Mouse (Mus musculus) layer of hippocampus, postnatal 36 days (tissue): Measurements from ENCODE around the gene Wdr25. TPM values are rescaled to one million over a fixed set of nuclear protein-coding genes. Genes with fewer than 3 reads are reported as not detected.
"Not testable (repeated sequence)": the region's sequence is repeated elsewhere in the genome, so short reads cannot be mapped to it uniquely, and the experiment has no call there.

Source experiments
- DNase-seq, 2 experiments: peaks; one replicate each; pipeline ENCODE4 v3.0.0; 2022
- total RNA-seq, 2 experiments: library from RNA; stranded (reverse); gene quantifications; 2 replicates each; pipeline ENCODE4 v1.2.3; 2021

The Wdr25 gene
- 10 to 100 TPM; 13.0 to 14.6 TPM for total RNA-seq

DNA sequence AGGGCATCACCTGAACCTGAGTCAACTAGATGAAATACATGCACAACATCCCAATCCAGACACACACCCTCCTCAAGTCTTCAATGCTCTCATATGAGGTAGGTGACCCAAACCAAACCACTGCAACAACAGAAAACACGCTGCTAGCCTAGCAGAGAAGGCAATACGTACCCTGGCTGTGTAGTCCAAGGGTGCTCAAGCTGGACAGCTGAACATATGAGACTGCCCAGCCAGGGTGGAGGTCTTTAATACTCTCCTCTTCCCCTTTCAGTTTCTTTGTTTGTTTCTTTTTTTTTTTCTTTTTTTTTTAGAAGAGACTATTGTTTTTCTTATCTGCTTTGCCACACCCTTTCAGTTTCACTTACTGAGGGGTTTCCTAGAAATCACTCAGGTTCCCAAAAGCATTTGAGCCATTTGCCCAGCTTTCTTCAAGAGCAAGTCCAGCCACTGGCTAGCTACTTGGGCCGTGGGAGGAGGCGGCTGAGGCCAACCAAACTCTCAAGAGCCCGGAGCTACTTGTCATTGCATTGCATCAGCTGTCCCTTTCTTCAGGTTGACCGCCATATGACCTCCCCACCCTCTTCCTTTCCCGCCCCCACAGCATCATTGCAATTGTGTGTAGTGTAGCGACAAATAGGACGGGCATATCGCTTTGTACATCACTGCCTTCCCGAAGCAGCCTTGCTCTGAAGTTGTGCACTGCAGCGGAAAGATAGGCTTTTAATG lies at the start of gene Wdr25:
Gene Wdr25, plus strand, starts transcription at position 643 of the 726 bp plus-strand sequence.
- no peak for DNase-seq

DNA sequence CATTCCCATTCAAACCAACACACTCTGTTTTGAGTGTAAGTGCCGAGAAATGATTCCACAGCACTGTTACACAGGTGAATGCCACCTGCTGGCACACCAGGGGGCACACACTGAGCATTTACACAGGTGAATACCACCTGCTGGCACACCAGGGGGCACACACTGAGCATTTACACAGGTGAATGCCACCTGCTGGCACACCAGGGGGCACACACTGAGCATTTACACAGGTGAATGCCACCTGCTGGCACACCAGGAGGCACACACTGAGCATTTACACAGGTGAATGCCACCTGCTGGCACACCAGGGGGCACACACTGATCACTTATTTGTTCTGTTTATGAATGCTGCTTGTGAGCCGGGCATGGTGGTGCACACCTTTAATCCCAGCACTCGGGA lies 45.4 kb upstream of the Wdr25 start:
- not testable (repeated sequence) for DNase-seq

DNA sequence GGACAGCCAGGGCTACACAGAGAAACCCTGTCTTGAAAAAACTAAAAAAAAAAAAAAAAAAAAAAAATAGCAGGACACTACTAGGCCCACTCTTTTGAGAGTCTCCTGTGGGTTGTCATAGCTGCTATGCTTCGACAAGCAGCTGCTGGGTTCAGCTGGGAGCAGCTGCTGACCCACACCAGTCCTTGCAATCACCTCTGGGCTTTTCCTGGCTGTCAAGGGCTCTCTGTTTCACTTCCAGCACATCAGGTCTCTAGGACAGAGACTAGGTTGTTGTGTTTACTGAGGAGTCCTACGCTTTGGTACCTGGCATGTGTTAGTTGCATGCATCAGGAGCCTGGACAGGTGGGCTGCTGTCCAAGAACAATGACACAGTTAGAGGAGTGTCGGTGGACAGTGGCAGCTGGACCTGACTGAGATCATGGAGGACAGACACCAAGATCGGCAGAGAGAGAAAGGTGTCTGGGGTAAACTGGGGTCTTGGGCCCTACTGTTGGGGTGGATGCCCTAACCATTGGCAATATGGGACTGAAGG lies 43.9 kb upstream of the Wdr25 start:
- no peak for DNase-seq

DNA sequence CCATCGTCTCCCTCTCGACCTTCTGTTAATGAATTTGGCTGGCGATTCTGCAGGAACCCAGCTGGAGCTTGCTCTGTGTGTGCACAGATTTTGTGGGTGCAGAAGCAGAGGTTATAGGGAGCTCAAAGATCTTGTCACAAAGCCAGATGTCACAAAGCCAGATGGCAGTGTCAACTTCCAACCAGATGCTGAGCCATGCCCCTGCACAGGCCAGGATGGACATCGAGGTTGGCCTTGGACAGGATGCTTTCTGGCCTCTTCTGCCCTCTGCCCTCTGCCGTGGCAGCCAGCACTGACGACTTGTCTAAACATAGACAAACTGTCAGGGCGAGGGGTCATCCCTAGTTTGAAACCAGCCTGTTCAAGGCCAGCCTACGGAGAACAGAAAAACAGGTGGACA lies 43.3 kb upstream of the Wdr25 start:
- DNase-seq: no peak

DNA sequence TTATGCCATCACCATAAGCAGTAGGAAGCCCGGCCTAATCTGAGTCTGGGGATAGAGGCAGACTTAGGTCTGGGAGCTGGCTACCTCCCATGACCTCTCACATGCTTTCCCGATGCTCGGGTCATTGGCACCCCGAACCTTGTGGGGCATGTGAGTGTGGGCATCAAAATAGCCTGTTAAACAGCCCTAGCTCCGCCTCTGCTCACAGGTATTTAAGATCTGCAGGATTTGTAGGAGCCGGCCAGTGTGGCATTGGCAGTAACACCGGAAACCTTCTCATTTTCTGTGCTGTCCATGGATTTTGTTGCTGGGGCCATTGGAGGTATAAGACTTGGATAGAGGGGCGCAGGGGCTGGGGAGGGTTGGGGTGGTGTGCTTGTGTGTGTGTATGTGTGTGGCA lies 42.5 kb upstream of the Wdr25 start:
- no peak for DNase-seq

DNA sequence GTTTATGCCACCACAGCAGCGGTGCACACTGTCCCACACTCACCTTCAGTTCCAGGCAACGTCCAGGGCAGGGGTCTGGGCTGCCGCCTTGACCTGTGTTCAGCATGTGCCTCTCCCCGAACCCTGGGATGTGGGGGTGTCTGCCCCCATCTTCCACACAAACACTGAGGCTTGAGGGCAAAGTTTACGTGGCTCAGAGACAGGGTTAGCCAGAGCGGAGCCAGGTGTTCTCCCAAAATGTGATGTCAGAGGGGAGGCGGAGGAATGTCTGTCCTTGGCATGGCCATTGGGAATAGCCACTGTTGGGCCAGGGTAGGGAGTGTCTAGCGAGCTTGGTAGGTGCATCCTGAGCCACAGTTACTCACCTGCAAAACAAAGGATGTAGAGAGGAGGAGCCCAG lies 40.6 kb upstream of the Wdr25 start:
- DNase-seq: no peak

DNA sequence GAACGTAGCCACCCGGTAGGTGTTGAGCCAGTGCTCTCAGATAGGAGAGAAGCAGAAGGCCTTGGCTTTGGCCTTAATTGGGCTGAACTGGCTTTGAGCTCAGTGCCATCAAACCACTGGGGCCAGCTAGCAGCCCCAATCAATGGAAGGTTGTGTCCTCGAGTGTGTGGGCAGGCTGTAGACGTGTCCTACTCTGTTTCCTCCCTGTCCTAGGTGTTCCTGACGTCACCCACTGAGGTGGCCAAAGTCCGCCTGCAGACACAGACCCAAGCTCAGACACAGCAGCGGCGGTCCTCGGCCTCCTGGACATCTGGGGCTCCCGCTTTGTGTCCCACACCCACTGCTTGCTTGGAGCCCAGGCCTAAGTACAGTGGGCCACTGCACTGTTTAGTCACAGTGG lies 38.4 kb upstream of the Wdr25 start:
- no peak for DNase-seq

DNA sequence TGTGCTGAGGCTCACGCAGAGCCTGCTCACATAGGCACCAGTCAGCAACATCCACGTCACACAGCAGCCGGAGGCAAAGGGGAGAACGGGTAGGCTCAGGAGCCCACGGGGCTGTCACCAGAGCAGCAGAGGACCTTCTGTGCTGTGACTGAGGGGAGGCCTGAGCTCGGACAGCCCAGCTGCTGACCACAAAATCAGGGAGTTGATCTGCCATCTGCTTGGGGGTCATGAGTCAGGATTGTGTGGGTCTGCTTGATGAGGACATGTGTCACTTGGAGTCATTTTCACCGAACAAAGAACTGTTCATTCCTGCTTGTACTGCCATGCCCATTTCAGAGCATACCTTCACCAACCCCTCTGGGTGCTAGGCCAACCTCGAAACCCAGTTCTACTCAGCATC lies 37.2 kb upstream of the Wdr25 start:
- no peak for DNase-seq

DNA sequence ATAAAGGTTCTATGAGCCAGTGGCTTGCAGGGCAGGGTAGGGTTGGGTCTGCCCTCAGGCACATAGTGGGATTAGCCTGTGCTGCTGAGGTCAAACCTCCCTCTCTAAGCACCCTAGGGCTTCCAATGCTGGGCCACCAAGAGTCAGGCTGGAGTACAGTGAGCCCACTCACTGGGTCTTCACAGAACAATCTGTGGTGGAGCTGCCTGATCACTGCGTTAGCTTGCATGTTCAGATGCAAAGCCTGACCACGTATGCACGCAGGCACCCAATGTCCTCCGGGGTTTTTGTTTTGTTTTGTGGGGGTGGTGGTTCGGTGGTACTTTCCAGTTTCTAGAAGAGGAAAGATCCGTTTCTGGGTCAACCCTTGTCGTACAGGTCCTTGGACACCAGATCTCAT lies 36.3 kb upstream of the Wdr25 start:
- no peak for DNase-seq

DNA sequence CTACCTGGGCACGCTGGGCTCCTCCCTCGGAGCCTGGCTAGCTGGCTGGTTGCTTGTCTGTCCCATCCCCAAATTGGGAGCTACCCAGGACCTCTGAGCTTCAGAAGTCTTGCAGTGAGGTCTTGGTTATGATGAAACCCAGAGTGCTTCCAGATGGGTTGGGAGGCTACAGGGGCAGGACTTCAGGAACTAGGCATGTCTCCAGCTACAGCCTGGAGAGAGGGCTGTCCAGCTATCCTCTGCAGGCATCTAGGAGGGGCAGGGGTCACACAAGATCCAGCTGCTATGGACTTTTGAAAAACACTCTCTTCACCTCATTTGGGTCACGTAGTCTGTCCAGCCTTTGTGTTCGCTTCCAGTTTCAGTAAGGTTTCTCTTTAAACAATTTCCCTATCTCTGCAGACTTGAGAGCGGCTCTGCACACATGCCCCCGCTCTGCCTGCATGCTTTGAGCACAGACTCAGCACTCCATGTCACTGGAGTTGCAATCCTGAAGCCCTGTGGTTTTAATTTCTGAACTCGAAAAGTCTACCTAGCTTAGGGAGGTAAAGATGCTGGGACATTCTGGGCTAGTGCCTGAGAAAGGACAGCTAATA lies 35.7 kb upstream of the Wdr25 start:
- DNase-seq: no peak

DNA sequence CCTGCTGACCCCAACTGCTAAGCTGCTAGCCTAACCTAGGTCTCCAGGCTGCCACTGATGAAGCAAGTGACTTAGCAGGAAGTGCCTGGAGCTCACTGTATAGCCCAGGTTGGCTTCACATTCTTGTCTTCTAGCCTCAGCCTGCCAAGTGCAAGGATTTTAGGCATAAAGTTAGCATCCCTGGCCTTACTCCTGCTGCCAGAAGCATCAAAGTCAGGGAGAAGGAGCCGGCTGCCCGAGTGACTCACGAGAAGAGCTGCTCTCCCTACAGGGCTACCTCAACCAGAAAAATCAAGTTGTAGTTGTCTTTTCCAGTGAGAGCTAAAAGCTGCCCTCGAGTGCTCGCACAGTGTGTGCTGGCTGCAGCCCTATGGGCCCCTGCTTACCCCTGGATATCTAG lies 34.9 kb upstream of the Wdr25 start:
- DNase-seq: no peak

DNA sequence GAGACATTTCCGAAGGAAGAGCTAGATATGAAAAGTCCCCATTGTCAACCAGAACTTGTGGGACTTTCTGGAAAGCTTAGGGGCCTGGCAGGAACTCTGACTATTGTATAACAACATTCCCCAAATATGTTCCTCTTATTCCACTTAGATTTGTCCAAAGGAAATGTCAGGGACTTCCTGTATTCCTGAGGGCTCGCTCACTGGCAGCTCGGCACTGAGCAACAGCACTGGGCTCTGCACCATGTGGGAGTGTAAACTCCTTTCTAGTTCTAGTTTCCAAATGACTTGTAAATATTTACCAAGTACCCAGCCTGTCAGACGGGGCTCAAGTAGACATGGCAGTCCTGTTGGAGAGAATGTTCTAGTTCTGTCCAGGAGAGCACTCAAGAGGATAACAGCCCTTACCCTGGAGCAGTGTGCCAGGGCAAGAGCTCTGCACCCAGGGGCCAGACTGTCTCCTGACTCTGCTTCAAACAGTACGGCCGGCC lies 28.4 kb upstream of the Wdr25 start:
- DNase-seq: no peak

DNA sequence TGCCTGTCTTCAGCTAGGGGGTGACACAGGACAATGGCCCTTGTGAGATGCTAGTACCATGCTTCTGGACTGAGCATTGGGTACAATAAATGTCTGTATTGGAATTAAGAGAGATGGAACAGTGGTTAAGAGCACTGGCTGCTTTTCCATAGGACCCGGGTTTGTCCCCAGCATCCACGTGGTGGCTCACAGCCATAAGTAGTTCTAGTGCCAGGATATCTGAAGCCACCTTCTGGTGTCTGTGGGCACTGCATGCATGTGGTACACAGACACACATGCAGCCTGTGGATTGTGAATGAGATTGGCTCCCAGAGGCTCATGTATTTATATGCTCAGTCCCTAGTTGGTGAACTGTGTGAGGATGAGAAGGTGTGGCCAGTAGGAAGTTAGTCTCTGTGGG lies 23.9 kb upstream of the Wdr25 start:
- no peak for DNase-seq

DNA sequence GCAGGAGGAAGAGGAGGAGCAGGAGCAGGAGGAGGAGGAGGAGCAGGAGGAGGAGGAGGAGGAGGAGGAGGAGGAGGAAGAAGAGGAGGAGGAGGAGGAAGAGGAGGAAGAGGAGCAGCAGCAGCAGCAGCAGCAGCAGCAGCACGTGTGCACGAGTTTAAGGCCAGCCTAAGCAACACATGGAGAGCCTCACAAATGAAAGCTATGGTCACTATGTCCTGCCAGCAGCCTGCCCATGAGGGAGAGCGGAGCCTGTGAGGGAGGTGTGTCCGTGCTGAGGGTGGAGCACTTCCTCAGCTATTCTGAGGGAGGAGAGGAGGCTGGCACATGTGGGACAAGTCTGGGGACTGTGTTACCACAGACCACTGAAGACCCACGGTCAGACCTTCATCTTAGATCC lies 20.3 kb upstream of the Wdr25 start:
- no peak for DNase-seq

DNA sequence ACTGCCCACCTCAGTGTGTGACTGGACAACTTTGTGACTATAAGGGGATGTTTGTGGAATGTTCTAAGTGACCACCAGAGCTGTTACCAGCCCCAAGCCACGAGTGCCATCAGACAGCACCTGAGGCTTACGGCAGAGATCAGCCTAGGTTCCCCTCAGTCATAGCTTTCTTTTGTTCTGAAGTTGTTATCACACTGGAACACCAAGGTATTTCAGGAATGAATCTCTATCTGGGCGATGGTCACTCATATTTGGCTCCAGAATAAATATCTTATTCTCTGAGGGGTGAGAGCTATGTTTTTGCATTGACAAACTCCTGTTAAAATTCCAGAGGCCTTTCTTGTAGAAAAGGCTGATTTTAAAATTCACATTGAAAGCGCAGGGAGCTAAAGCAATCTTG lies 14.3 kb upstream of the Wdr25 start:
- no peak for DNase-seq

DNA sequence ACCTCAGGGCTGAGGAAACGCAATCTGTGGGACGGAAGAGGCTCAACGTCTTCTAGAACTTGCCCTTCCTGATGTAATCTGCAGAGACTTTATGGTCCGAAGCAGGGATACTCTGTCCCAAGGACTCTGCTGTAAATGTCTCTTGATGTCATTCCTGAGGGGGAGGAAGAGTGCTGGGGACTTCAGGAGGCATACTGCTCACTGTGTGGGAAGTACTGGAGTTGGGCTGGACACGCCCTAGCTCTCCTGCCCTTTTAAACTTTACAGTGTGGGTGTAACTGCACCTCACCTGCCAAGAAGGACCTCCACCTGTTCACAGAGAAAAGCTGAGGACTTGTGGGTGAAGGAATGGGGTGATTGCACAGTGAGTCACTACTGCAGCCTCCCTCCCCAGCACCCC lies 12.8 kb upstream of the Wdr25 start:
- DNase-seq: no peak

DNA sequence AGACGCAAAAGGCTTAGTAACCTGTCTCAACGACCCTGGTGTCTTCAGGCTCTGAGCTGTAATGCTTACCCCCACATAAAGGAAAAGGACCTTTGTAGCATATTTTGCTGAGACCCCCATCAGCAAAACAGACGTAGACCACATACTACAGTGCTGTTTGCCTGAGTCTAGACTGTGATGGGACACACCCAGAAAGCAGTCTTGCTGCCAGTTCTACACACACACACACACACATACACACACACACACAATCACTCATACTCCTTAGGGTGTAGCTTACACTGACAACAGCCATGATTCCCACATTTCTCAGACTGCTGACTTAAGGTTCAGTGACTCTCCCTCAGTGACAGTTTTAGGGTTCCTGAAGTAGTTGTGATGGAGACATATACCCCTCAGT lies 12.2 kb upstream of the Wdr25 start:
- DNase-seq: no peak

DNA sequence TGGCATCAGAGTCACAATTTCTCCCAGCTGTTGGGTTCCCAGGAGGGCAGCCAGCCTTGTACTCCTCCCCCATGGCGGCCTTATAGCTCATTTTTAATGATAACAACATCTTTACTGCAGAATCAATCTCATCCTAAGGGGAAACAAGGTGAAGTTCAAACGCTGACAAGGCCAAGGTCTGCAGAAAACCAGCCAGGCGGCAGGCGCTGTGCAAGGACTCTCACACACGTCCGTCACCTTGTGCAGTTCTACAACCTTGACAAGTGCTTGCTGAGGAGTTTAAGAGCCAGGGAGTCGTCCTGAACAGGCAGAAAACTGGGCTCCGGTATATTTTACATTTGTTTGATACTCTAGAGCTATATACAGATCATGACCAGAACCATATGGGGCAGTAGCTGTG lies 10.7 kb upstream of the Wdr25 start:
- no peak for DNase-seq

DNA sequence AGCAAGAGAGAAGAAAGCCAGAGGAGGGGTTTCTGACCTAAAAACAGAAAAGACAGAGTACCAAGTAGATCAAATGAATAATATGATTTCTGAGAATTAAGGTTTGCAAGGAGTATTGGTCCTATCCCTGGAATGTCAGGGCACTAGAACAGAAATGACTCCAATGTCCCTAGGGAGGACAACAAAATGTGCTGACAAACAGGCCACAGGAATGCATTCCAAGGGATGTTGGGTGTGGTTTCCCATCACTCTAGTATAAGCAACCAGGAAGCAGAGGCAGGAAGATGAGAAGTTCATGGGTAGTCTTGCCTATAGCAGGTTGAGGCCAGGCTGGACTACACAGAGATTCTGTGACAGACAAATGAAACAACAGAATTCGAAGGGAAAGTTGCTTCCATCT lies 7.5 kb upstream of the Wdr25 start:
- no peak for DNase-seq

DNA sequence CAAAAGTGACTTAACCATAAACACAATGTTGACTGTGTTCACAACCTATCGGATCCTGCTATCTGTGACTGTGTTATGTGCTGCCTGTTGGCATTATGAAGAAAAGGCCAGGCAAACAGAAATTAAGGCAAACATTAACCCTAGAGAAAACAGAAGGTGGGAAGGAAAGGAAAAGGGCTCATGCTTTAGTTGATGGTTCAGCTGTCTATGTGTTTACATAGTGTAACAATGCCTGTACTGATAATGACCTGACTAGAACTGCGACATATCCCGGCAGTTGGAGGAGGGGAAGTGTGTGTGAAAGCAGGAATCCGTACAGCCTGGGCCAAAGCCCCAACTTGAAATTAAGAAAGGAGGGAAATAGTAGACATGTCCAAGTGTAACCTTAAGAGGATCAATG lies 6.4 kb upstream of the Wdr25 start:
- DNase-seq: no peak

DNA sequence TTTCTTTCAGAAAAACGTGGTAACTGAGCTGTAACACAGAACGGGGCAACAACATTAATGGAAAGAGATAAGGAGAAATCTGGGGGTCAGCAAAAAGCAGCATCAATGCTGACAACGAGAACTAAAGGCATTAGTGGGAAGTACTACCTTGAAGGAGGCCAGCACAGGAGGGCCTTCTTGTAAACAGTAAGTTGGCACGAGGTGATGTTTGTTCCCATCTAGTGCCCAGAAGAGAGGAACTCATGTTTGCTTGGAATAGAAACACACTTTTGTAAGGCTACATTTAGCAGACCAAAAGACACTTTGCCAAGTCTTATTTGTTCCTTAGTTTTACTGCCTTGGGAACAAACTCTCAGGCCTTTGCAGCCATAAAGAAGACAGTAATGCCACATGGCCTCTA lies 4.8 kb upstream of the Wdr25 start:
- DNase-seq: no peak

DNA sequence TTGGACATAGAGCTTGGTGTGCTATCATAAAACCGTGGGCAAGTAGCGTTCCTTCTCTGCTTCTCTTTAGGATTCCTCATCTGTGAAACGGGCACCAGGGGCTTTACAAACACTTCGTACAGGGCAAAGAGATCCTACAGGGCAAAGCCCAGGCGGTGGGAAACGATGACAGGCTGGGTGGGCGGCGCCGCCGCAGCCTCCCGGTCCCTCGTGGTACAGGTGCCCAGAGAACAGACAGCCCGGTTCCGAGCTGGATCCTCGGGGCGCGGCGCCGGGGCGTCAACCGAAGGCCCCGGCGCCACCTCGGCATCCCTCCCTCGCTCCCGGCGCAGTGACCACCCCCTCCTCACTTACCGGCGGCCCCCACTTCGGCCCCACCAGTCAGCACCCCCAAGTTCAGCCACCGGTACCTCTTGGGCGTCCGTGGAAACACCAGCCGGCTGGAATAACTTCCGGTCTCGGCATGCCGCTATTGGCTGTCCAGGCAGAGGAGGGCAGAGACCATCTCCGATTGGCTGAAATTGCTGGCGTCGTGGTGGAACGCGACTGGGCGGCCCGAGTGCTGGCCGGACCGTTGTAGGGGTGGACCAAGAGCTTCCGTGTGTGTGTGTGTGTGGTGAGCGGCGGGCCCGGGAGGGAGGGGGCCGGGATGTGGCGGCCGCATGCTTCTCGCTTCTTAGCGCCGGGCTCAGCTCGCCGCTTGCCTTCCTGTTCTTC lies 442 bp downstream of the Wdr25 start, which contains the start of gene Wars:
Gene Wars, minus strand, starts transcription at position 460 of the 717 bp plus-strand sequence.
- DNase-seq: peak; percentile 95 to 96

DNA sequence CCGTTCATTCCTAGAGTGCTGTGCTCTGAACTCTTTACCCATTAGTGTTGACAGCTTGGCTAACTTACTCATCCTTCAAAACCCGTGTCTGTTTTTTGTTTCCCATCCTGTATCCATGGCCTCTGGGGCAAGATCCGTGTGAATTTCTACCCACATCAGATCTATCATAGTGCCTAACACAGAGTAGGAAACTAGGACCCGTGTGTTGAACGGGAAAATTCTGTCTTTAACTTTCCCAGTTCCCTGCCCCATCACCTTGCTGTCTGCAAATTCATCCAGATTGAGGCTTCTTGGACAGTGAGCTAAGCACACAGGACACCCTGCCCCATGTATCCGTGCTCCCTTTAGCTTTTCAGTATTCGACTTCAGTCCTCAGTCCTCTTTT lies 993 bp downstream of the Wdr25 start:
- no peak for DNase-seq

DNA sequence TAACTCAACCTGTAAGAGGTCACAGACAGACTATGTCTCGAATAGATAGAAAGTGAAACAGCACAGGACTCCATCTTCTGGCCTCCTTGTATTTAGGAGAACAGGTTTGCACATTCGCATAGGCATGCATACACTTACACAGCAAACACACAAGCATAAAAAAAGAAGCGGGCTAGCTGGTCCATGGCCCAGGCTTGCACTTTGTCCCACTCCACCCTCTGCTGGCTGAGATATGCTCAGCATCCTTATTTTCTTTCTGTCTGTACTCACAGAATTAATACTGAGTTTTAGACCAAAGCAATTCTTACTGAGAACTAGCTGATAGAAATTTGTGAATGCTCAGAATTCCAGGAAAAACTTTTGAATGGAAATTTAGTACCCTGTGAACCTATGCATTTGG lies 2.6 kb downstream of the Wdr25 start:
- no peak for DNase-seq
